Mouse (Mus musculus) midbrain, embryonic 13.5 days (tissue): Measurements from ENCODE around the gene Fam208a. TPM values are rescaled to one million over a fixed set of nuclear protein-coding genes. Genes with fewer than 3 reads are reported as not detected.

ENCODE experiments used
- ATAC-seq: fragments of 200-750 bp; cut with Nextera tagmentation; 2 replicates; pipeline ENCODE4 v1.8.0; 2017; ENCODE audit warnings: mild to moderate bottlenecking, moderate TSS enrichment, moderate library complexity
- H3K27ac ChIP-seq: fragments of 300-500 bp; sonication (generic); 2 replicates; pipeline ENCODE4 v1.5.1; 2015; ENCODE audit warnings: inconsistent platforms, mild to moderate bottlenecking, moderate library complexity
- H3K27me3 ChIP-seq: fragments of 300-500 bp; sonication (generic); 2 replicates; pipeline ENCODE4 v1.6.1; 2015; ENCODE audit warnings: mild to moderate bottlenecking, inconsistent platforms
- H3K36me3 ChIP-seq: fragments of 300-500 bp; sonication (generic); 2 replicates; pipeline ENCODE4 v1.6.1; 2015; ENCODE audit warnings: mild to moderate bottlenecking, inconsistent platforms
- H3K4me1 ChIP-seq: fragments of 300-500 bp; sonication (generic); replicated peaks from 2 replicates; pipeline ENCODE4 v1.6.1; 2015; ENCODE audit warnings: inconsistent platforms
- H3K4me2 ChIP-seq: fragments of 300-500 bp; sonication (generic); replicated peaks from 2 replicates; pipeline ENCODE4 v1.6.1; 2015; ENCODE audit warnings: moderate library complexity, mild to moderate bottlenecking, inconsistent platforms
- H3K4me3 ChIP-seq: fragments of 300-500 bp; sonication (generic); replicated peaks from 2 replicates; pipeline ENCODE4 v1.5.1; 2015; ENCODE audit warnings: mild to moderate bottlenecking, inconsistent platforms
- H3K9ac ChIP-seq: fragments of 300-500 bp; sonication (generic); replicated peaks from 2 replicates; pipeline ENCODE4 v1.6.1; 2015; ENCODE audit warnings: mild to moderate bottlenecking, inconsistent platforms
- H3K9me3 ChIP-seq: fragments of 300-500 bp; sonication (generic); 2 replicates; pipeline ENCODE4 v1.6.1; 2016; ENCODE audit warnings: mild to moderate bottlenecking, inconsistent platforms
- WGBS: fragments of 180-500 bp; shearing (Covaris S2); methylation state at CpG from one replicate; pipeline ENCODE4 v1.1.7; 2015; 5-methylcytosine and 5-hydroxymethylcytosine counted together
- polyA plus RNA-seq: library from polyadenylated mRNA; unstranded; fragments of >200 nt; fragmentation: Nextera tagmentation; extraction: Ambion mirVana; gene quantifications from 2 replicates; pipeline ENCODE4 v1.2.1, GENCODE M21; 2015

The Fam208a gene
- polyA plus RNA-seq = 18.5 and 19.1 TPM in 2 replicates

DNA sequence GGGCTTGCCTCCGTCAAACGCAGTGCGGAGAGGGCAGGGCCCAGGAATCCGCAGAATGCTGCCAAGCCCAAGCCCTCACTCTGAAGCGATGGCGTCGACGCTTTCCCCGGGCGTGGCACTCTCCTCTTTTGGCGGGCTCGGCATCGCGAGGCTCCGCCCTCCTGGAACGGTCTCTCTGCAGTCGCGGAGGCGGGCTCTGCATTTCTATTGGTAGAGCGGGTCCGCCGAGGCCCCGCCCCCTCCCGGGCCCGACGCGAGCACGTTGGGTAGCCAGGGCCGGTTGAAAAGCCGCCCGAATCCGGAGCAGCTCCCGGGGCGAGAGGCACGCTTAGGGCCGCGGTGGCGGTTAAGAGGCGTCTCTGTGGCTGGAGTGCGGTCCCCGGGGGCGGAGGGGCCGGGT lies at the start of gene Fam208a:
Gene Fam208a, plus strand, starts transcription at position 262 of the 400 bp plus-strand sequence.
- WGBS = 2% methylated on average over 33 of the region's 43 CpGs

GRCm38 (mm10) chr14:27379404-27379803 lies 49.2 kb upstream of the Fam208a start:
- no peaks in the 10 kb centered on the region for H3K9me3 ChIP-seq
- H3K27ac ChIP-seq = no peak overlapping the region
- no peak overlapping the region for H3K4me2 ChIP-seq
- no peaks in the 10 kb centered on the region for H3K27me3 ChIP-seq
- H3K36me3 ChIP-seq = no peaks in the 10 kb centered on the region
- no peak overlapping the region for H3K4me3 ChIP-seq
- no peaks in the 10 kb centered on the region for H3K4me1 ChIP-seq
- H3K9ac ChIP-seq = no peak overlapping the region
- WGBS = 89% methylated on average over 12 of the region's 12 CpGs
- ATAC-seq = no peak

More for the DNA sequence above, at the start of gene Fam208a:
- peaks cover 7% of the 10 kb centered on the region for H3K4me1 ChIP-seq
- H3K9ac ChIP-seq = peak within 1 kb of the TSS; percentile 90
- H3K27me3 ChIP-seq = no peaks in the 10 kb centered on the region
- H3K27ac ChIP-seq = peak within 1 kb of the TSS; percentile 99
- peak within 1 kb of the TSS; percentile 58 for H3K4me2 ChIP-seq
- peaks cover 16% of the 10 kb centered on the region for H3K36me3 ChIP-seq
- ATAC-seq = peak; percentile 96
- H3K4me3 ChIP-seq = peak within 1 kb of the TSS; percentile 74
- peaks cover 12% of the 10 kb centered on the region; the same call in 1 of the 2 replicates for H3K9me3 ChIP-seq

DNA sequence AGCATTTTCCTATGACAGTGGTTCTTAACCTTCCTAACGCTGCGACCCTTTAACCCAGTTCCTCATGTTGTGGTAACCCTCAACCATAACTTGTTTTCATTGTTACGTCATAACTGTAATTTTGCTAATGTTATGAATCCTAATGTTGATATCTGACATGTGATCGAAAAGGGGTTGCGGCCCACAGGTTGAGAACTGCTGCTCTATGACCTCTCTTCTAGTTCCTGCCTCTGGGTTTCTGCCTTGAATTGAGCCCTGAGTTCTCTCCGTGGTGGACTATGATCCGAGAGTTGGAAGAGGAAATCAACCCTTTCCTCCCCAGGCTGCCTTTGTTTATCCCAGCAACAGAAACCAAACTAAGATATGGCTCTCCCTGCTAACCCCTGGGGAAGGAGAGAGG lies 47.2 kb upstream of the Fam208a start:
- H3K27ac ChIP-seq = no peak overlapping the region
- H3K9ac ChIP-seq = no peak overlapping the region
- H3K4me3 ChIP-seq = no peak overlapping the region
- no peaks in the 10 kb centered on the region for H3K4me1 ChIP-seq
- no peaks in the 10 kb centered on the region for H3K9me3 ChIP-seq
- no peaks in the 10 kb centered on the region for H3K27me3 ChIP-seq
- no peaks in the 10 kb centered on the region for H3K36me3 ChIP-seq
- H3K4me2 ChIP-seq = no peak overlapping the region
- WGBS = 90% methylated on average over 7 of the region's 7 CpGs
- no peak for ATAC-seq

DNA sequence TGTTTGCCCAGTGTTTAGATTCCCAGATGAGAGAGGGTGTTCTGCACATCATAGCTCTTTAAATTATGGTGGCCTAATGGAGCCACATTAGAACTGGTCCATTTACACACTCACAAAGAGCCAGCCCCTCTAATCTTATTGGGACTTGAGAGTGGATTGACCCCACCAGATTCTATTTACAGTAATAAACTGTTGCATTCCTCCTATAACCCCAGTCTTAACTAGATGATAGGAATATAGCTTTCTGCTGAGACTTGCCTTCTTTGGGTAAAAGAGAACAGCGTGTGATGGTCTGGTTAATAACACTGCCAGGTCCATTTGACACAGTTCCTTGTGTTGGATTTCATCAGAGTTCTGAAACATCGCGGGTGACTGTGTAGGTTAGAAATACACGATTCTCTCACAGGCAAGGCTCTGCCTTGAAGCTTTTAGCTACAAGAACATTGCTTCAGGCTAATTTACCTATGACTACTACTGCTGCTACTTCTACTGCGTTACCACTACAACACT lies 45.3 kb upstream of the Fam208a start:
- no peak for ATAC-seq
- Histone ChIP-seq H3K27ac (no peak overlapping the region), H3K27me3 (no peaks in the 10 kb centered on the region), H3K4me1 (no peaks in the 10 kb centered on the region), H3K9me3 (no peaks in the 10 kb centered on the region), H3K9ac (no peak overlapping the region), H3K4me2 (no peak overlapping the region), H3K4me3 (no peak overlapping the region), H3K36me3 (no peaks in the 10 kb centered on the region)
- WGBS = 93% methylated on average over 5 of the region's 5 CpGs

DNA sequence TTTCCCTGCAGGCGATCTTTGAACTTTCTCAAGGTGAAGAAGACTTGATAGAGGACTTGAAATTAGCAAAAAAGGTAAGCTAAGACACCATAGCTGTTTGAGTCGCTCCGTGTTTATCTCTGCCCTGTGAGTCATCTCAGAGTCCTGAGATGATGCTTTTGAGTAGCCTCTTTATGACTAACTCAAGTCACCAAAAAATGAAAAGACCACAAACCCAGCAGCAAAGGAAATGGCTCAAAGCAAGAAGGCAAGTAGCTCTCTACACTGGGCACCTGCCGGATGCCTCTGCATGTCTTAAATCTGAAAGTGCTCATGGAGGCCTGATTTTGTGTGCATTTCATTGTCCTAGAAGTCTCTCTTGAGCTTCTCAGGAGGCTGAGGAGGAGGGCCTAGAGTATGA lies 44.5 kb upstream of the Fam208a start:
- Histone ChIP-seq H3K27me3 (no peaks in the 10 kb centered on the region), H3K4me3 (no peak overlapping the region), H3K36me3 (no peaks in the 10 kb centered on the region), H3K9me3 (no peaks in the 10 kb centered on the region), H3K4me1 (no peaks in the 10 kb centered on the region), H3K9ac (no peak overlapping the region), H3K4me2 (no peak overlapping the region), H3K27ac (no peak overlapping the region)
- whole genome bisulfite sequencing = 86% methylated on average over 4 of the region's 4 CpGs
- ATAC-seq = no peak

- ATAC-seq = no peak
Observed at GRCm38 (mm10) chr14:27388616-27389015, 40.0 kb upstream of the Fam208a start.

DNA sequence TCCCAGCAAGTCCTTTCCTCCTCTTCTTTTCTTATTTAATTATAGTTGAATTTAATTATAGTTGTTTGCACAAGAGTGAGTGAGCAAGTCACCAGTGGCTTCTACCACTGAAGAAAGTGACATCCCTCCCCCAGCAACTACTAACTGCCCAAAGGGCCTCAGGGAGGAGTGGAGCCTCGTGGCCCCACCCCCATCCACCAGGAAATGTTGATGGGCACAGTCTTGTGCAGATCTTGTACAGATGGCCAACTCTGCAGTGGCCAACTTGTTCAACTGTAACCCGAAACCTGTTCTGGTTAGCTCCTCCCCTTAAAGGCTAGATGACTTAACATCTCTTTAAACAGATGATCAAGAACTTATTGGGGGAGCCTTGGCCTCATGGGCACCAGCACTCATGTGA lies 38.9 kb upstream of the Fam208a start:
- no peaks in the 10 kb centered on the region for H3K27me3 ChIP-seq
- no peak overlapping the region for H3K9ac ChIP-seq
- no peaks in the 10 kb centered on the region for H3K4me1 ChIP-seq
- 75% methylated on average over 2 of the region's 2 CpGs for WGBS
- H3K36me3 ChIP-seq = no peaks in the 10 kb centered on the region
- H3K4me2 ChIP-seq = no peak overlapping the region
- no peaks in the 10 kb centered on the region for H3K9me3 ChIP-seq
- no peak overlapping the region for H3K27ac ChIP-seq
- H3K4me3 ChIP-seq = no peak overlapping the region
- no peak for ATAC-seq

More at GRCm38 (mm10) chr14:27388616-27389015, 40.0 kb upstream of the Fam208a start:
- Histone ChIP-seq H3K9me3 (no peaks in the 10 kb centered on the region), H3K27ac (no peak overlapping the region), H3K4me2 (no peak overlapping the region), H3K27me3 (no peaks in the 10 kb centered on the region), H3K9ac (no peak overlapping the region), H3K36me3 (no peaks in the 10 kb centered on the region), H3K4me1 (no peaks in the 10 kb centered on the region), H3K4me3 (no peak overlapping the region)

- no peak overlapping the region for H3K9ac ChIP-seq
- H3K27ac ChIP-seq = no peak overlapping the region
- H3K4me3 ChIP-seq = no peak overlapping the region
- H3K27me3 ChIP-seq = no peaks in the 10 kb centered on the region
- WGBS = 49% methylated on average over 7 of the region's 7 CpGs
- no peaks in the 10 kb centered on the region for H3K9me3 ChIP-seq
- no peak for ATAC-seq
- H3K4me1 ChIP-seq = no peaks in the 10 kb centered on the region
- H3K36me3 ChIP-seq = no peaks in the 10 kb centered on the region
- H3K4me2 ChIP-seq = no peak overlapping the region
Observed at GRCm38 (mm10) chr14:27390663-27391062, 38.0 kb upstream of the Fam208a start.

GRCm38 (mm10) chr14:27391776-27392308 lies 36.8 kb upstream of the Fam208a start:
- 76% methylated on average over 9 of the region's 9 CpGs for WGBS
- ATAC-seq = no peak
- H3K4me3 ChIP-seq = no peak overlapping the region
- H3K9ac ChIP-seq = no peak overlapping the region
- no peak overlapping the region for H3K4me2 ChIP-seq
- H3K36me3 ChIP-seq = no peaks in the 10 kb centered on the region
- H3K4me1 ChIP-seq = no peaks in the 10 kb centered on the region
- no peak overlapping the region for H3K27ac ChIP-seq
- H3K9me3 ChIP-seq = no peaks in the 10 kb centered on the region
- no peaks in the 10 kb centered on the region for H3K27me3 ChIP-seq

GRCm38 (mm10) chr14:27392660-27393059 lies 36.0 kb upstream of the Fam208a start:
- Histone ChIP-seq H3K9ac (no peak overlapping the region), H3K27me3 (no peaks in the 10 kb centered on the region), H3K36me3 (no peaks in the 10 kb centered on the region), H3K4me3 (no peak overlapping the region), H3K27ac (no peak overlapping the region), H3K4me1 (no peaks in the 10 kb centered on the region), H3K9me3 (no peaks in the 10 kb centered on the region), H3K4me2 (no peak overlapping the region)
- ATAC-seq = no peak
- WGBS = 97% methylated on average over 2 of the region's 2 CpGs

DNA sequence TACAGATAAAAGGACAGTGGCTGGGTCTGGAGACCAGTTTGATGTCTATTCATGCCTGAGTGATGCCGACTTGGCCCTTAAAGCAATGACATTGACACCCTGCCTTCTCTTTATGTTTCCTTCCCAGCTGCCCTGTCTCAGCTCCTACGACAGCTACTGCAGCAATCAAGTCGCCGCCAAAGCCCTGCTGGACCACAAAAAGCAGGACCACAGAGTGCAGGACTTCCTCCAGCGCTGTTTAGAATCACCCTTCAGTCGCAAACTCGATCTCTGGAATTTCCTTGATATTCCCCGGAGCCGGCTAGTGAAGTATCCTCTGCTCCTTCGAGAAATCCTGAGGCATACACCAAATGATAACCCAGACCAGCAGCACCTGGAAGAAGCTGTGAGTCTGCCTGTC lies 34.8 kb upstream of the Fam208a start:
- no peaks in the 10 kb centered on the region for H3K4me1 ChIP-seq
- no peak overlapping the region for H3K4me3 ChIP-seq
- no peak for ATAC-seq
- no peak overlapping the region for H3K27ac ChIP-seq
- no peaks in the 10 kb centered on the region for H3K27me3 ChIP-seq
- no peaks in the 10 kb centered on the region for H3K9me3 ChIP-seq
- no peak overlapping the region for H3K4me2 ChIP-seq
- no peak overlapping the region for H3K9ac ChIP-seq
- no peaks in the 10 kb centered on the region for H3K36me3 ChIP-seq
- WGBS = 76% methylated on average over 10 of the region's 10 CpGs

- 82% methylated on average over 7 of the region's 7 CpGs for WGBS
- Histone ChIP-seq H3K9ac (no peak overlapping the region), H3K4me3 (no peak overlapping the region), H3K4me2 (no peak overlapping the region), H3K27me3 (no peaks in the 10 kb centered on the region), H3K9me3 (no peaks in the 10 kb centered on the region), H3K4me1 (no peaks in the 10 kb centered on the region), H3K27ac (no peak overlapping the region), H3K36me3 (no peaks in the 10 kb centered on the region)
- no peak for ATAC-seq
Observed at GRCm38 (mm10) chr14:27396424-27396823, 32.2 kb upstream of the Fam208a start.

GRCm38 (mm10) chr14:27397526-27397925 lies 31.1 kb upstream of the Fam208a start:
- H3K36me3 ChIP-seq = no peaks in the 10 kb centered on the region
- H3K27ac ChIP-seq = no peak overlapping the region
- no peaks in the 10 kb centered on the region for H3K9me3 ChIP-seq
- no peak overlapping the region for H3K4me3 ChIP-seq
- no peak overlapping the region for H3K9ac ChIP-seq
- no peaks in the 10 kb centered on the region for H3K27me3 ChIP-seq
- no peak overlapping the region for H3K4me2 ChIP-seq
- 0 out of 2 replicates have a peak, but pooled peaks have one; percentile 60 for ATAC-seq
- no peaks in the 10 kb centered on the region for H3K4me1 ChIP-seq
- WGBS = 84% methylated on average over 6 of the region's 6 CpGs
